Mouse (Mus musculus) limb, embryonic 10.5 days (tissue): ENCODE measurements around the gene Slc22a22. TPM values are rescaled to one million over a fixed set of nuclear protein-coding genes. Genes with fewer than 3 reads are reported as not detected.
"Not testable (repeated sequence)": the region's sequence is repeated elsewhere in the genome, so short reads cannot be mapped to it uniquely, and the experiment has no call there.

Experiments
- DNase-seq: peaks from one replicate; pipeline ENCODE4 v3.0.0-alpha.2; 2017; ENCODE audit warnings: low spot score
- H3K27ac ChIP-seq: fragments of 300-500 bp; sonication (generic); 2 replicates; pipeline ENCODE4 v1.5.1; 2016; ENCODE audit warnings: mild to moderate bottlenecking
- H3K27me3 ChIP-seq: fragments of 300-500 bp; sonication (generic); 2 replicates; pipeline ENCODE4 v1.6.1; 2016; ENCODE audit warnings: low read depth, mild to moderate bottlenecking; ENCODE audit not compliant: poor library complexity, severe bottlenecking
- H3K36me3 ChIP-seq: fragments of 300-500 bp; sonication (generic); 2 replicates; pipeline ENCODE4 v1.6.1; 2016; ENCODE audit warnings: mild to moderate bottlenecking, moderate library complexity
- H3K4me1 ChIP-seq: fragments of 300-500 bp; sonication (generic); 2 replicates; pipeline ENCODE4 v1.6.1; 2016
- H3K4me3 ChIP-seq: fragments of 300-500 bp; sonication (generic); 2 replicates; pipeline ENCODE4 v1.5.1; 2016; ENCODE audit warnings: mild to moderate bottlenecking, moderate library complexity
- H3K9me3 ChIP-seq: fragments of 300-500 bp; sonication (generic); replicated peaks from 2 replicates; pipeline ENCODE4 v1.6.1; 2016; ENCODE audit warnings: mild to moderate bottlenecking
- WGBS: fragments of 180-500 bp; shearing (Covaris S2); methylation state at CpG from one replicate; pipeline ENCODE4 v1.1.7; 2016; 5-methylcytosine and 5-hydroxymethylcytosine counted together
- polyA plus RNA-seq: library from polyadenylated mRNA; unstranded; fragments of >200 nt; fragmentation: Nextera tagmentation; extraction: Ambion mirVana; gene quantifications from 2 replicates; pipeline ENCODE4 v1.2.1, GENCODE M21; 2016

Gene Slc22a22
- polyA plus RNA-seq, 1 experiment from 2014 or later: not detected

DNA sequence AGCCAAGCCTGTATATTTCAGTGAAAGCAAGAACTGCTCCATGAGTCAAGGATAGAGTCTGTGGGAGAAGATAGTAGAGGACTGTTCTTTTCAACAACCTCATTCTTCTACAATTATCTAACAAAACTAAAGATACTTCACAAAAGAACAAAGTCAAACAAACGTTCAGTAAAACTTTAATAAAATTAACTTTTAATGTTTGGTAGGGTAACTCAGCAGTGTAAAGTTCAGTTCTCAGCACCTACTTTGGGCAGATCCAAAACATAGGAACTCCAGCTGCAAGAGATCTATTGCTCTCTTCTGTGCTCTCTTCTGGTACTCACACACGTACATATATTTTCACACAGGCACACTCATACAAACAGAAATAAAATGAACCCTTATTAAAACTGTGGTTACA, 159.4 kb downstream of the Slc22a22 start:
- Histone ChIP-seq H3K4me1 (no peaks in the 10 kb centered on the region), H3K36me3 (no peaks in the 10 kb centered on the region), H3K27ac (no peak overlapping the region), H3K4me3 (no peak overlapping the region), H3K9me3 (no peaks in the 10 kb centered on the region), H3K27me3 (no peaks in the 10 kb centered on the region)
- 86% methylated on average over 2 of the region's 2 CpGs for WGBS
- DNase-seq: no peak

DNA sequence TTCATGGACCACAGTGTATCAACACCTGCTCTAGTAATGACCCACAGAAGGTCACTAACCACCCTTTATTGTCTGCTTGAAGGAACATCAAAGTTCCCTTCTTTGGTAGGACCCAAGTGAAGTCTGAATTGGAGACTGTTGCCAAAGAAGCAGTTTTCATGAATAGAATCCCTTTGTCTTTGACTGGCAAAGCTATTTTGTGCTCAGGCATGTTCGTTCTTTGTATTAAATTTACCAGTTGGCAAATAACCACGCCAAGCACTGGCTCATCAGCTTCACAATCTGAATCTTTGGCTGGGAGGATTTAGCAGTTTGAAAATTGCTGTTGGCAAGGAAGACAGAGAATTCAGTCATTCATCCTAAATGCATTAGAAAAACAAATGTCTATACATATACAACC, 160.9 kb downstream of the Slc22a22 start:
- Histone ChIP-seq H3K27me3 (no peaks in the 10 kb centered on the region), H3K36me3 (no peaks in the 10 kb centered on the region), H3K27ac (no peak overlapping the region), H3K4me1 (no peaks in the 10 kb centered on the region), H3K4me3 (no peak overlapping the region), H3K9me3 (no peaks in the 10 kb centered on the region)
- no peak for DNase-seq
- 93% methylated on average over 2 of the region's 2 CpGs for whole genome bisulfite sequencing

DNA sequence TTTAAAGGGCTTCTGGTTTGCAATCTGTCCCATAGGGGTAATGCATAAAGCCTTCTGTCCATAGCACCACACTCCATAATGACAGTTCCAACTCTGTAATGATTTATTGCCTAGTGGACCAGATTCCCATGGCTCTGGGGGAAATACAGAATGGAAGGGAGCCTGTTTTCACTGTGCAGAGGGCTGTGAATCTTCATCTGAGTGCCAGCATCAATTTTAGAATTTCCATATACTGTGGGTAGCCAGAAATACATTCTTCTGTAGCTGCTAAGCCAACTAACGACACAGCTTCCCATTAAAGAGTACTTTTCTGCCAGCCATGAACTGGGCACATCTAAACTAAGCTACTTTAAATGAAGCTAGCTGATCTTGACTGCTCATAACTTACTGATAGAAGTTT, 174.7 kb downstream of the Slc22a22 start:
- WGBS: 88% methylated on average over 1 of the region's 1 CpGs
- no peaks in the 10 kb centered on the region for H3K27me3 ChIP-seq

DNA sequence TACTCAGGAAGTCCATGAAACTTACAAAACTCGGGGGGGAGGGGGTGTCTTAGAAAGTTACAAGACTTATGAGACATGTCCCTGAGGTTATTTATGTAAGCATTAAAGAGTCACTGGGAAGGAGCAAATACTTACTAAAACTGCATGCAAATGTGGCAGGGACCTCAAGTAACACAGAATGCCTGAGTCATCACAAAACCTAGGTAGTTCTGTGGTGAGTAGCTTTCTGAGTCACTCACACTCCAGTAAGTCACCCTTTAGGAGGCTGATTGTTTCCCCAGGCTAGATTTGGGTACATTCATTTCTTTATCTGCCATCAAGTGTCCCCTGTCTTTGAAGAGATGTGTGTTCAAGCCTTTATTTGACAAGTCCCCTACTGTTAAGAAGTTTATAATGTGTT, 198.9 kb downstream of the Slc22a22 start:
- Histone ChIP-seq H3K27ac (no peak overlapping the region), H3K4me3 (no peak overlapping the region), H3K4me1 (no peaks in the 10 kb centered on the region), H3K27me3 (no peaks in the 10 kb centered on the region), H3K36me3 (no peaks in the 10 kb centered on the region), H3K9me3 (no peaks in the 10 kb centered on the region)
- no peak for DNase-seq
- 81% methylated on average over 1 of the region's 1 CpGs for WGBS

More for the DNA sequence above, 174.7 kb downstream of the Slc22a22 start:
- Histone ChIP-seq H3K4me1 (no peaks in the 10 kb centered on the region), H3K27ac (no peak overlapping the region), H3K9me3 (no peaks in the 10 kb centered on the region), H3K36me3 (no peaks in the 10 kb centered on the region), H3K4me3 (no peak overlapping the region)
- no peak for DNase-seq

DNA sequence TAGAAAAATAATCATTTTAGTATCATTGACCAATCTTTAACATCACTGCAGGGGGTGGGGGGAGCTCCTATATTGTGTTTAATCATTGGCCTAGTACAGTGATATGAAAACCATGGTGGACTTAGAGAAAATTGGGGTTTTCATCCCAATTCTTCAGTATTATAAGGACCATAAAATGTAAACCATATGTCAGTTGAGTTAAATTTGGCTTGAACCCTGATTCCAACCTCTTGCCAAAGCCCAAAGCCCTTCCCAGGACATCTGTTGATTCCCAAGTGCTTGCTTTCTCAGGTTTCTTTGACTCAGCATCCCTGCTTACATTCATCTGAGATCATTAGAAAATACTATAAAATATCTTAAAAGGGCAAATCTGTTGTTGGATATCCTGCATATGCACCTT, 201.0 kb downstream of the Slc22a22 start:
- DNase-seq: no peak
- no peaks in the 10 kb centered on the region for H3K27me3 ChIP-seq
- H3K9me3 ChIP-seq: no peaks in the 10 kb centered on the region
- no peak overlapping the region for H3K27ac ChIP-seq
- H3K4me3 ChIP-seq: no peak overlapping the region
- H3K36me3 ChIP-seq: no peaks in the 10 kb centered on the region
- no peaks in the 10 kb centered on the region for H3K4me1 ChIP-seq

DNA sequence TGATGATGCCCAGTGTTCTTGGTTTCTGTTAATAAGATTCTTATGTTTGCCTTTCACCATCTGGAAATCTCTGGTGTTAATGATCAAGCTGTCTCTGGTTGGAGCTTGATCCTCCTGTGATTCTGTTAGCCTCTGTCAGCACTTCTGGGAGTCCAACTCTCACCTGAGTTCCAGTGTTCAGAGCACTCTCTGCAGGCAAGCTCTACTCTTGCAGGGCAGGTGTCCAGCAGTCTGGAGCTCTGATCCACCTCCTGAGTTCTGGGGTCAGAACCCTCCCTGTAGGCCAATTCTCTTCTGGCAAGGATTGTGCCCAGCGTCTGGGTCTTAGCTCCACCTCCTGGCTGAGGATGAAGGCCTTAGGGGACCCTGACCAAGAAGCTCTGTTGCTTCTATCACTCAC, 237.4 kb downstream of the Slc22a22 start:
- H3K9me3 ChIP-seq, H3K4me3 ChIP-seq, DNase-seq, H3K27me3 ChIP-seq, H3K36me3 ChIP-seq, H3K4me1 ChIP-seq, H3K27ac ChIP-seq: not testable (repeated sequence)
- WGBS: 76% methylated on average over 1 of the region's 1 CpGs

DNA sequence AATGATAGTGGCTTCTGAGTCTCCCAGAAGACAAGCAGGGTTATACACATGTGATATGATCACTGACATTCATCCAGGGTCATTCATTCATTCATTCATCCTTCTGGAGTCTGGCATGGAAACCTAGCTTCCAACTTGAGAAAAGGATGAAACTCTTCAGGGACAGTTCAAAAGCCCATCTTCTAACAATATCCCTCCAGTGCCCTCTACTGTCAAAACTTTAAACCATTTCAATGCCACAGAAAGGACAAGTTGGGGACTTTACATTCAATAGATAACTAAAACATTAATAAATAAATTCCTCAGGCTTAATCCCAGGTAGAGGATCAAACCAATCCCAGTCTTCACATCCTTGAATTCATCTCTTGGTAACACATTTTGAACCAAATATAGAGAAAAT, 247.0 kb downstream of the Slc22a22 start:
- H3K4me3 ChIP-seq: no peak overlapping the region
- H3K4me1 ChIP-seq: no peaks in the 10 kb centered on the region
- no peaks in the 10 kb centered on the region for H3K36me3 ChIP-seq
- H3K27ac ChIP-seq: no peak overlapping the region
- DNase-seq: no peak
- no peaks in the 10 kb centered on the region for H3K27me3 ChIP-seq
- no peaks in the 10 kb centered on the region for H3K9me3 ChIP-seq

DNA sequence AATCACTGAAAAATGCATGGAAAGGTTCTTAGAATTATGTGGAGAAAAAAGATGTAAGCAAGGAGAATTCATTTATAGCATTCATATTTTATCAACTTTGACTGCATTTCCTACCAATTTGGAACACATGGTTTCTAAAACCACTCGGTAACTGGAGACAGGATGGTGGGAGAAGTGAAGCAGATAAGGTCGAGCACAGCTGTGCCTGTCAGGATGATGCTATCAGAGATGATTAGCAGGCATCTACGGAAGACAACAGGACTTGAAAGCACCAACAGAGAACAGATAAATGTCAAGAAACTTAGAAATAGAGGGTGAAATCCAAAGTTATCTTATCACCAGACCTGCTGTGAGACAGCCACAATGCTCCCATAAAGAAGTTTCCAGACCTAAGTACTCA, 272.1 kb downstream of the Slc22a22 start:
- Histone ChIP-seq H3K27me3 (no peaks in the 10 kb centered on the region), H3K36me3 (no peaks in the 10 kb centered on the region), H3K4me3 (no peak overlapping the region), H3K9me3 (no peaks in the 10 kb centered on the region), H3K27ac (no peak overlapping the region), H3K4me1 (no peaks in the 10 kb centered on the region)
- WGBS: 47% methylated on average over 3 of the region's 3 CpGs
- no peak for DNase-seq

DNA sequence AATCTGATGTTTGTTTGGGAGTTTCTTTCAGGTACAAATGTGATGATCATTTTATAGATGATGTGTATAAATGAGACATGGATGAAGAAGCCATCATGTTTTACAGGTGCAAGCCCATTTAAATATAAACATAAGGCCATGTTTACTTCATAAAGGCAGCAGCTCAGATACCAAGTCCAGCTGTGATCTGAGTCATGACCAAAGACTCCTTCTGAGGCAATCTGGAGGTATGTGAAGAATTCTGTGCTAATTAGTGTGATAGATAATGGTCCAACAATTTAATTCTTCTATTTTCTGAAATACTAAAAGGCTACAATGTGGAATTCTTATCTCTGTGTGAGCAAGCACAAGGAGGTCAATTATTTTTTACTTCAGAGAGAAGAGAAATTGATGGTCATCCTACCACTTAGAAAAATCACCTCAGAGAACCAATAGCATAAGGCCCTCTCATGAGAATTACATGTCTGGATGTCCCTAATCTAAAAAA, 272.9 kb downstream of the Slc22a22 start:
- no peak overlapping the region for H3K4me3 ChIP-seq
- H3K4me1 ChIP-seq: no peaks in the 10 kb centered on the region
- no peaks in the 10 kb centered on the region for H3K9me3 ChIP-seq
- no peak for DNase-seq
- H3K27me3 ChIP-seq: no peaks in the 10 kb centered on the region
- H3K27ac ChIP-seq: no peak overlapping the region
- H3K36me3 ChIP-seq: no peaks in the 10 kb centered on the region
